10 mouse cellular contexts compared by ENCODE assay signal in genomic region chr1:71651828-71652227, GRCm38 (mm10). TPM values are rescaled to one million over a fixed set of nuclear protein-coding genes. Genes with fewer than 3 reads are reported as not detected.
DNase-seq lines count a peak whose midpoint lies in the region; ATAC-seq lines count a peak whose summit lies in the region.
"Had no signal": no experiment of that assay in that cellular context is flagged by ENCODE, and none has a peak within 500 bp of the region (broad histone marks: within the 10 kb centered on the region; RNA-seq: fewer than 3 reads in every experiment).

No protein-coding gene starts in this region.

- H3K9me3 ChIP-seq in hindbrain, embryonic 10.5 days: no peaks in the 10 kb centered on the region
- no peaks in the 10 kb centered on the region for H3K9me3 ChIP-seq in hindbrain, embryonic 16.5 days (ENCODE audit: control insufficient read depth, low read length)
- H3K9me3 ChIP-seq in embryonic facial prominence, embryonic 10.5 days: no peaks in the 10 kb centered on the region
- no peaks in the 10 kb centered on the region for H3K9me3 ChIP-seq in hindbrain, embryonic 14.5 days (ENCODE audit: control insufficient read depth, low read length)
- no peaks in the 10 kb centered on the region for H3K9me3 ChIP-seq in midbrain, embryonic 13.5 days

- no peak overlapping the region; the same call in 1 of the 2 replicates for H3K27ac ChIP-seq in hindbrain, embryonic 10.5 days
- no peak overlapping the region for H3K27ac ChIP-seq in hindbrain, embryonic 16.5 days (ENCODE audit: low read depth, low read length)
- peak overlapping the region; percentile 98; the same call in 1 of the 2 replicates for H3K27ac ChIP-seq in embryonic facial prominence, embryonic 10.5 days (replicated peaks)
- H3K27ac ChIP-seq in hindbrain, embryonic 14.5 days: no peak overlapping the region
- H3K27ac ChIP-seq in midbrain, embryonic 13.5 days: no peak overlapping the region
- H3K27ac ChIP-seq: macrophage had no signal

- ATAC-seq in hindbrain, embryonic 16.5 days: no peak
- ATAC-seq in hindbrain, embryonic 14.5 days (ENCODE audit: low FRiP score): no peak
- ATAC-seq in midbrain, embryonic 13.5 days: no peak

- no peak overlapping the region for H3K9ac ChIP-seq in hindbrain, embryonic 16.5 days (ENCODE audit: low read depth, low read length)
- H3K9ac ChIP-seq in hindbrain, embryonic 14.5 days: no peak overlapping the region
- H3K9ac ChIP-seq in midbrain, embryonic 13.5 days (replicated peaks): no peak overlapping the region

- H3K4me2 ChIP-seq in hindbrain, embryonic 16.5 days (ENCODE audit: low read length): no peak overlapping the region
- H3K4me2 ChIP-seq in hindbrain, embryonic 14.5 days (replicated peaks): peak overlapping the region; percentile 90; the same call in 1 of the 2 replicates
- peak overlapping the region; percentile 94; the same call in 1 of the 2 replicates for H3K4me2 ChIP-seq in midbrain, embryonic 13.5 days (replicated peaks)

- WGBS in hindbrain, embryonic 10.5 days: 60% methylated on average over 1 of the region's 1 CpGs
- 50% methylated on average over 1 of the region's 1 CpGs for WGBS in hindbrain, embryonic 16.5 days
- 58% methylated on average over 1 of the region's 1 CpGs for WGBS in embryonic facial prominence, embryonic 10.5 days
- WGBS in hindbrain, embryonic 14.5 days: 53% methylated on average over 1 of the region's 1 CpGs
- 57% methylated on average over 1 of the region's 1 CpGs for WGBS in midbrain, embryonic 13.5 days

- no peaks in the 10 kb centered on the region for H3K27me3 ChIP-seq in hindbrain, embryonic 10.5 days (ENCODE audit: insufficient read depth, poor library complexity, severe bottlenecking)
- no peaks in the 10 kb centered on the region for H3K27me3 ChIP-seq in hindbrain, embryonic 16.5 days (replicated peaks; ENCODE audit: control insufficient read depth, insufficient read depth, low read length)
- no peaks in the 10 kb centered on the region for H3K27me3 ChIP-seq in embryonic facial prominence, embryonic 10.5 days (replicated peaks; ENCODE audit: low read depth, poor library complexity, severe bottlenecking)
- peaks cover 16% of the 10 kb centered on the region for H3K27me3 ChIP-seq in hindbrain, embryonic 14.5 days (ENCODE audit: control insufficient read depth, insufficient read depth, low read length)
- H3K27me3 ChIP-seq in midbrain, embryonic 13.5 days: peaks cover 59% of the 10 kb centered on the region

- DNase-seq in hindbrain, embryonic 10.5 days (ENCODE audit: low spot score): no peak
- DNase-seq in embryonic facial prominence, embryonic 10.5 days (ENCODE audit: low spot score): no peak
- no peak for DNase-seq in hindbrain, embryonic 14.5 days (ENCODE audit: low spot score)
- DNase-seq in left cerebral cortex, adult 11 months (ENCODE audit: low spot score): no peak
- DNase-seq in left cerebral cortex, adult 18-20 months (ENCODE audit: low spot score in 2 of 2): no peak
- DNase-seq in cerebellum, postnatal 10 days: no peak
- DNase-seq: spleen, adult 18-20 months had no signal

- peaks cover 27% of the 10 kb centered on the region for H3K4me1 ChIP-seq in hindbrain, embryonic 10.5 days (replicated peaks)
- peaks cover 11% of the 10 kb centered on the region for H3K4me1 ChIP-seq in hindbrain, embryonic 16.5 days (ENCODE audit: control insufficient read depth, insufficient read depth, low read depth, low read length)
- H3K4me1 ChIP-seq in embryonic facial prominence, embryonic 10.5 days: peaks cover 30% of the 10 kb centered on the region
- H3K4me1 ChIP-seq in hindbrain, embryonic 14.5 days (replicated peaks; ENCODE audit: control insufficient read depth, insufficient read depth, low read length): peaks cover 9% of the 10 kb centered on the region; the same call in 1 of the 2 replicates
- peaks cover 9% of the 10 kb centered on the region for H3K4me1 ChIP-seq in midbrain, embryonic 13.5 days (replicated peaks)

- H3K36me3 ChIP-seq in hindbrain, embryonic 10.5 days: peaks cover 41% of the 10 kb centered on the region
- H3K36me3 ChIP-seq in hindbrain, embryonic 16.5 days (ENCODE audit: control insufficient read depth, insufficient read depth, low read length): no peaks in the 10 kb centered on the region
- peaks cover 41% of the 10 kb centered on the region for H3K36me3 ChIP-seq in embryonic facial prominence, embryonic 10.5 days (replicated peaks)
- H3K36me3 ChIP-seq in hindbrain, embryonic 14.5 days (replicated peaks; ENCODE audit: control insufficient read depth, insufficient read depth): no peaks in the 10 kb centered on the region
- no peaks in the 10 kb centered on the region; the same call in 1 of the 2 replicates for H3K36me3 ChIP-seq in midbrain, embryonic 13.5 days

- peak overlapping the region; percentile 83 for H3K4me3 ChIP-seq in hindbrain, embryonic 10.5 days
- no peak overlapping the region for H3K4me3 ChIP-seq in hindbrain, embryonic 16.5 days (ENCODE audit: low read length)
- H3K4me3 ChIP-seq in embryonic facial prominence, embryonic 10.5 days: peak overlapping the region; percentile 81
- H3K4me3 ChIP-seq in hindbrain, embryonic 14.5 days (replicated peaks; ENCODE audit: low read length): peak overlapping the region; percentile 60; the same call in 1 of the 2 replicates
- no peak overlapping the region for H3K4me3 ChIP-seq in midbrain, embryonic 13.5 days (replicated peaks)

RNA-seq across cellular contexts. Expression of gene Fn1, which starts 1.2 kb away (rescaled TPM):
- 90.4 and 99.2 TPM in 2 replicates for polyA plus RNA-seq in hindbrain, embryonic 10.5 days (2016; fragmentation: Nextera tagmentation; extraction: Ambion mirVana)
- 27.4 and 46.9 TPM in 2 replicates for polyA plus RNA-seq in hindbrain, embryonic 16.5 days (2015; fragmentation: Nextera tagmentation; extraction: Ambion mirVana)
- polyA plus RNA-seq in embryonic facial prominence, embryonic 10.5 days (2016; fragmentation: Nextera tagmentation; extraction: Ambion mirVana): 119 and 130 TPM in 2 replicates
- 33.6 and 39.5 TPM in 2 replicates for polyA plus RNA-seq in hindbrain, embryonic 14.5 days (2014; fragmentation: Nextera tagmentation; extraction: Ambion mirVana)
- polyA plus RNA-seq in midbrain, embryonic 13.5 days (2015; fragmentation: Nextera tagmentation; extraction: Ambion mirVana): 33.2 and 35.5 TPM in 2 replicates
- 10 to 100 TPM; 42.0 to 45.8 TPM for total RNA-seq in left cerebral cortex, adult 18-20 months (2021)

Comparison
In these comparisons a context has a peak if more than half of its experiments do, and no peak if none do; other contexts are left out.
1. H3K4me3 ChIP-seq: peak in hindbrain, embryonic 10.5 days (single experiment), embryonic facial prominence, embryonic 10.5 days (single experiment) and hindbrain, embryonic 14.5 days (single experiment); none in hindbrain, embryonic 16.5 days (single experiment) and midbrain, embryonic 13.5 days (single experiment).